ENCODE assay signal across 8 mouse cellular contexts in genomic region chr4:88031211-88032150, GRCm38 (mm10). TPM values are rescaled to one million over a fixed set of nuclear protein-coding genes. Genes with fewer than 3 reads are reported as not detected.
DNase-seq lines count a peak whose midpoint lies in the region; ATAC-seq and TF ChIP-seq lines count a peak whose summit lies in the region.

No protein-coding gene starts in this region.

- ATAC-seq in heart, embryonic 11.5 days (replicated peaks; ENCODE audit: insufficient number of reproducible peaks, low FRiP score, low TSS enrichment) = no peak
- no peak for ATAC-seq in kidney, embryonic 15.5 days (replicated peaks; ENCODE audit: low FRiP score)
- ATAC-seq in liver, embryonic 15.5 days (ENCODE audit: insufficient read depth) = no peak
- ATAC-seq in stomach, postnatal 0 days (ENCODE audit: low FRiP score, low TSS enrichment) = peak; percentile 26; the same call in 1 of the 2 replicates

- peaks cover 5% of the 10 kb centered on the region; the same call in 1 of the 2 replicates for H3K36me3 ChIP-seq in heart, embryonic 11.5 days (ENCODE audit: control insufficient read depth, insufficient read depth, low read length)
- H3K36me3 ChIP-seq in kidney, embryonic 15.5 days = peaks cover 9% of the 10 kb centered on the region
- no peaks in the 10 kb centered on the region for H3K36me3 ChIP-seq in liver, embryonic 15.5 days (replicated peaks)
- H3K36me3 ChIP-seq in stomach, postnatal 0 days (ENCODE audit: control insufficient read depth, insufficient read depth, low read length) = 0 out of 2 replicates have a peak, but pooled peaks cover 2% of the 10 kb centered on the region

- under 1% methylated on average over 84 of the region's 84 CpGs for WGBS in heart, embryonic 11.5 days (ENCODE audit: insufficient replicate concordance)
- under 1% methylated on average over 84 of the region's 84 CpGs for whole genome bisulfite sequencing in kidney, embryonic 15.5 days
- under 1% methylated on average over 84 of the region's 84 CpGs for WGBS in liver, embryonic 15.5 days (ENCODE audit: insufficient replicate concordance)
- WGBS in stomach, postnatal 0 days = 1% methylated on average over 74 of the region's 84 CpGs

- peak; percentile 12 to 58 for DNase-seq in urinary bladder, adult 18-20 months (ENCODE audit: low spot score in 2 of 2)
- DNase-seq in urinary bladder, postnatal 10 days (ENCODE audit: low spot score) = no peak
- DNase-seq in embryo, embryonic 11 days = peak; percentile 83
- peak; percentile 68 for DNase-seq in neural tube, embryonic 10.5 days (ENCODE audit: extremely low spot score, low spot score)
- DNase-seq in stomach, postnatal 0 days (ENCODE audit: low spot score) = peak; percentile 81

- peak overlapping the region; percentile 88 for H3K9ac ChIP-seq in heart, embryonic 11.5 days (ENCODE audit: low read depth, low read length)
- peak overlapping the region; percentile 83 for H3K9ac ChIP-seq in kidney, embryonic 15.5 days
- peak overlapping the region; percentile 66 for H3K9ac ChIP-seq in liver, embryonic 15.5 days
- peak overlapping the region; percentile 80 for H3K9ac ChIP-seq in stomach, postnatal 0 days (ENCODE audit: low read length)

- H3K9me3 ChIP-seq in heart, embryonic 11.5 days (replicated peaks; ENCODE audit: control insufficient read depth, low read length) = no peaks in the 10 kb centered on the region
- no peaks in the 10 kb centered on the region for H3K9me3 ChIP-seq in kidney, embryonic 15.5 days (replicated peaks)
- H3K9me3 ChIP-seq in liver, embryonic 15.5 days (replicated peaks) = no peaks in the 10 kb centered on the region
- no peaks in the 10 kb centered on the region for H3K9me3 ChIP-seq in stomach, postnatal 0 days (ENCODE audit: control insufficient read depth, low read length)

- peaks cover 9% of the 10 kb centered on the region for H3K4me1 ChIP-seq in heart, embryonic 11.5 days (ENCODE audit: control insufficient read depth, insufficient read depth, low read length)
- peaks cover 33% of the 10 kb centered on the region for H3K4me1 ChIP-seq in kidney, embryonic 15.5 days
- peaks cover 39% of the 10 kb centered on the region for H3K4me1 ChIP-seq in liver, embryonic 15.5 days (replicated peaks)
- H3K4me1 ChIP-seq in stomach, postnatal 0 days (replicated peaks; ENCODE audit: control insufficient read depth, insufficient read depth) = 0 out of 2 replicates have a peak, but pooled peaks cover 2% of the 10 kb centered on the region

- H3K27ac ChIP-seq in heart, embryonic 11.5 days (ENCODE audit: low read depth, low read length) = peak overlapping the region; percentile 96
- H3K27ac ChIP-seq in kidney, embryonic 15.5 days = peak overlapping the region; percentile 96
- no peak overlapping the region for H3K27ac ChIP-seq in liver, embryonic 15.5 days (replicated peaks)
- peak overlapping the region; percentile 94 for H3K27ac ChIP-seq in stomach, postnatal 0 days (replicated peaks)

- H3K4me2 ChIP-seq in heart, embryonic 11.5 days = peak overlapping the region; percentile 95
- peak overlapping the region; percentile 95 for H3K4me2 ChIP-seq in kidney, embryonic 15.5 days
- H3K4me2 ChIP-seq in liver, embryonic 15.5 days = peak overlapping the region; percentile 99
- H3K4me2 ChIP-seq in stomach, postnatal 0 days (replicated peaks; ENCODE audit: low read depth) = peak overlapping the region; percentile 97

- no peaks in the 10 kb centered on the region for H3K27me3 ChIP-seq in heart, embryonic 11.5 days (ENCODE audit: control insufficient read depth, insufficient read depth, low read length)
- H3K27me3 ChIP-seq in kidney, embryonic 15.5 days = 0 out of 2 replicates have a peak, but pooled peaks cover 5% of the 10 kb centered on the region
- peaks cover 18% of the 10 kb centered on the region for H3K27me3 ChIP-seq in liver, embryonic 15.5 days
- no peaks in the 10 kb centered on the region for H3K27me3 ChIP-seq in stomach, postnatal 0 days (ENCODE audit: control insufficient read depth, insufficient read depth, low read length)

- H3K4me3 ChIP-seq in heart, embryonic 11.5 days (ENCODE audit: low read depth, low read length) = peak overlapping the region; percentile 90
- peak overlapping the region; percentile 93 for H3K4me3 ChIP-seq in kidney, embryonic 15.5 days (replicated peaks)
- H3K4me3 ChIP-seq in liver, embryonic 15.5 days (replicated peaks) = peak overlapping the region; percentile 80
- H3K4me3 ChIP-seq in stomach, postnatal 0 days (ENCODE audit: low read depth, low read length) = peak overlapping the region; percentile 80

- no peak for TF ChIP-seq EP300 in stomach, postnatal 0 days (optimal IDR thresholded peaks at IDR 0.05)

- TF ChIP-seq CTCF in stomach, postnatal 0 days (IDR thresholded peaks at IDR 0.05; ENCODE audit: low read depth) = no peak

RNA-seq across cellular contexts. Expression of gene Mllt3, which starts 1.7 kb away (rescaled TPM):
- polyA plus RNA-seq in heart, embryonic 11.5 days (2014; fragmentation: Nextera tagmentation; extraction: Ambion mirVana) = 62.5 and 67.6 TPM in 2 replicates
- polyA plus RNA-seq in kidney, embryonic 15.5 days (2015; fragmentation: Nextera tagmentation; extraction: Ambion mirVana) = 32.4 and 39.5 TPM in 2 replicates
- polyA plus RNA-seq in liver, embryonic 15.5 days (2015; fragmentation: Nextera tagmentation; extraction: Ambion mirVana) = 76.0 and 83.9 TPM in 2 replicates
- 82.5 and 82.9 TPM in 2 replicates for polyA plus RNA-seq in stomach, postnatal 0 days (2015; fragmentation: Nextera tagmentation; extraction: Ambion mirVana)
